Mouse (Mus musculus): ENCODE measurements around the gene Tll2.

The Tll2 gene

DNA sequence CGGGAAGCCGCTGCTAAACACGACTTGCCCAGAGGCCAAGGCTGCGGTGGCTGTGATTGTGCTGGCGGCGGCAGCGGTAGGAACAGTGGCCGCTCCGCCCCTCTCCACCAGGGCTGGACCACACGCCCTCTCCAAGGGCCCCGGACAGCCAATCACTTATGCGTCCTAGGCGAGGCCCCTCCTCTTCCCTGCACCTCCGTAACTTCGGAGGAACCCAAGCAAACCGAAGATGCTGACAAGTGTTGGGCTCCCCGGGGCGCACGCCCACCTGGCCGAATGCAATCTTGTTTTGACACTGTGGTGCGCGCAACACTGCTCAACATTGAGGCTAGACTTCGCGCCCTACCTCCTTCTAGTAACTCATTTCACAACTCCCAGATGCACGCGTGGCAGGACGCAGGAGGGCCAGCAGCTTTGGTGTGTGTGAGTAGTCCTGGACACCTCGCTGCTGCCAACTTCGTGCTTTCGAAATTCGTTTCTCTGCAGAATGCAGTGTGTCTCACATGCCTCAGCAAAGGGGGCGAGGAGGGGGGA lies at the start of gene Tll2:
Gene Tll2 (minus strand): TSS at position 25 of the 534 bp plus-strand sequence.
- in situ Hi-C loops (cut with MboI, MseI), result no loop called here

DNA sequence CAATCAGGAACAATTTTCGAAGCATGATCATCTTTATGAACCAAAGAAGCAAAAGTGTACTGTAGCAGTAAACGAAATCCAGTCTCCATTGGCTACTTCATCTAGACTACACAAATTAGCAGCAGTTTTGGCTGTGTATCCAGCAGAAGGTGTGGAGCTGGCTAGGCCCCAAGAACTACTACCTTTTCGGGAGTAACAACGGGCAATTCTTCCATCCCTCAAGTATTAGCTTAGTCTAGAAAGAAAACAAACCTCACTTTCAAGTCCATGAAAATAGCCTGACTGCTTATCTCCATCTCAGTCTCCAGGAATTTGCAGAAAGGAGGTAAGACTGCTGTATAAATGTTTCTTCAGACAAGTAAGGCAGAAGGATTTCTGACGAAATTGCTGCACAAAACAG lies 47.9 kb upstream of the Tll2 start:
- in situ Hi-C loops (cut with MboI, MseI), result no loop called here

DNA sequence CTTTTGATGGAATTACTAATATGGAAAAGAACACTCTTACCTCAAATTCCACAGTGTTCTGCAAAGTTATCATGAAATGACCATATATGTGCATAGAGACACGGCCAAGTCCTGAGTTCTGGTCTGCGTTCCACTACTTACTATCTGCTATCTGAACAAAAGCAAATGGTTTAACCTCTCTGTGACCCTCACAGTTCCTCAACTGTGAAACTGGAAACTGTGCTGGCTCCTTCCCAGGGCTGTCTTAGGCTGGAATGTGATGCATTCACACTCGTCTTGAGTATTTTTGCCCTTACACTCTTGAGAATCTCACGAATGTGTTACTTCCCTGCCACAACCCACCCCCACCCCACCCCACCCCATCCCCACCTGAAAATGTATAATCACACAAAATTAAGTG lies 42.3 kb upstream of the Tll2 start:
- in situ Hi-C loops (cut with MboI, MseI), result no loop called here

DNA sequence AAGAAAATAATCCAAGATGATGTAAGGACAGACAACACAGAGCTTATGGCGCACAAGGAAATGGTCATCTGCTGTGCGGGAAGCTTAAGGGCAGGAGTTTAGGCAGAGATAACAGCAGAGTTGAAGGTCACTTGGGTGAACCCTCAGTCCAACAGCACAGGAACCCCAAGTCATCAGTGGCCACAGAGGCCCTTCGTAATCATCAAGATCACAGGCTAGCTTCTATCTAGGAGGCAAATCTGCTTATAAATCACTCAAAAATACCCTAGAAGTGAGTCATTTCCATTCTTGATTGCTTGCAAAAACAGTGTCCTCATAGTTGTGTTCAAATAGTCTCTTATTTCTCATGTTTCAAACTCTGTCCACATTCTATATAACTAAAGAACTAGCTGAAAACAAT lies 41.6 kb upstream of the Tll2 start:
- in situ Hi-C loops (cut with MboI, MseI), result no loop called here

DNA sequence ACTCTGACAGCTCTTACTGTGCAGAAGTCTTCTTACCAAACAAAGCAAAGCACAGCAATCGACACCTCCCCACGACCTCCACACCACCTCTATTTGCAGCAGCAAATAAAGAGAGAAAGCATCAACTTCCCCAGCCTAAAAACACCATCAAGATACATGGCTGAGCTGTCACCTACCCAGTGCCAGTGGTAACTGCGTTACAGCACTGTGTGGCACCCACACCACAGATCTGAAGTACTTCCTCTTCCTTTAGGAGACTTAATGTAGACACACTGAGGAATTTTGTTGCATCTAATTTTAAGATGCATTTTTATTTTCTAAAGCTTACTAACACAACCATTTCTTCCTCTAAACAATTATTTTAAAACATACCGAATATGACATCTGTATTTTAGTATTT lies 39.6 kb upstream of the Tll2 start:
- in situ Hi-C loops (cut with MboI, MseI), result no loop called here

DNA sequence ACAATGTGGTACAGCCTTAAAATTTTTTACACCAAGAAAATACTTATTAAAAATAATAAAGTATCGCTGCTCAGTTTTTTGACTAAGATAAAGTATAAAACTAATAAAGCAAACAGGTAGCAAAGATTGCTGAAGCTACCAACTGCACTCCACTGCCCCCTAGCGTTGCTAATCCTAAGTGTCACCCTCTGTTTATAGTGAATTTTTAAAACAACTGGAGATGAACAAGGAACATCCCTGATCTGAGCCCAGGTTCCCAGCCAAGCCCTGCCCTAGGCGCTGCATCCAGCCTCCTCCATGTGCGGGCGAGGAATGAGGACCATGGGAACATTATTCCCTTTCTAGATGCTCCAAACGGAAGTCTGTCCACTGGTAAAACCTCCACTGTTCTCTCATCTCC lies 37.9 kb upstream of the Tll2 start:
- in situ Hi-C loops (cut with MboI, MseI), result no loop called here

DNA sequence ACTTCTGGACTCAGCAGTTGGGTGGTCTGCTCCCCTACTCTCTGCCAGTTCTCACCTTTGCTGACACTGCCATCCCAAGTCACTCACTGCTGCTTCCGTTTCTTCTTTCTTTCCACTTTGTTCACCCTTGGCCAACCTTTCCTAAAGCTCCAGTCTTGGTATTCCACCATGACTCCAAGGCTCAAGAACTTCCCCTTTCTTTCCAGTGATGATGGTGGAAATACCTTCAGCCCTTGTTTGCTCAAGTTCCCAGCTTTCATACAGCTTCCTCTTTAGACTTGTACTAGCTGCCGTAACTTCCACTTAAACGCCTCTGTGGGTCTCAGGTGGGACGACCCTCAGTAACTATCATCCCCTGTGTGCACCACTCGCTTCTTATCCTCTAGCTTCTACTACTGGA lies 35.4 kb upstream of the Tll2 start:
- in situ Hi-C loops (cut with MboI, MseI), result no loop called here

DNA sequence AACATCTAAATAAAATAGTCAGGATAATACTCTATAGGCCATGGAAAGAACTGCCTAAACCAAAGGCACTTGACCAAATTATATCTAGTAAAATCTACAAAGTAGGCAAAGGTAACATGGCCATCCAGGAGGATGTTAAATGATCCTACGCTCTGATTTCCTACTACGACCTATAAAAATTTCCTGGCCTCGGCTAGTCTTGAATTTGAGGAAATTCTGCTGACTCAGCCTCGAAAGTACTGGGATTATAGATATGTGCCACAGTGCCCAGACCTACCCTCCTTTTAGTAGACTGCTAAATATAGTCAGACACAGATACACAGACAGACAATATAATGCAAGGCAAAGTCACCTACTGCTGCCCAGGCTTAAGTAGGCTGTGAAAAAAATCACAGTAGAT lies 27.1 kb upstream of the Tll2 start:
- in situ Hi-C loops (cut with MboI, MseI), result no loop called here

DNA sequence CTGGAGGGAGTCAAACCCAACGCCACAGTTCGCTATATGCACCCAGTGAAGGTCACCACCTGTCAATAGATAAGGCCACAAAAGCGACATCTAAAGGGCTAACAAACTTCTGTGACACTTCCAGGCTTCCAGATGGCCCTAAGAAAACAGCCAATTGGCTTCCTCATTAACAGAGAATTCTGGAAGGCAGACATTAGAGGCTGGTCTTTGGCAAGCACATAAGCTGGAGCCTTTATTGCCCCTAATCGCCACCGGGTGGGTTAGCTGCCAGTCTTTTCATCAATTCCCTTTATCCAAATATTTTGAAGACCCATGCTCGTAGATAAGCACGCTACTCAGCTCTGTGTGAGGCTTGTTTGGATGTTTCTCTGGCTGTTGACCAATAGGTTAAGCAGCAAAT lies 1.7 kb upstream of the Tll2 start:
- in situ Hi-C loops (cut with MboI, MseI), result no loop called here

DNA sequence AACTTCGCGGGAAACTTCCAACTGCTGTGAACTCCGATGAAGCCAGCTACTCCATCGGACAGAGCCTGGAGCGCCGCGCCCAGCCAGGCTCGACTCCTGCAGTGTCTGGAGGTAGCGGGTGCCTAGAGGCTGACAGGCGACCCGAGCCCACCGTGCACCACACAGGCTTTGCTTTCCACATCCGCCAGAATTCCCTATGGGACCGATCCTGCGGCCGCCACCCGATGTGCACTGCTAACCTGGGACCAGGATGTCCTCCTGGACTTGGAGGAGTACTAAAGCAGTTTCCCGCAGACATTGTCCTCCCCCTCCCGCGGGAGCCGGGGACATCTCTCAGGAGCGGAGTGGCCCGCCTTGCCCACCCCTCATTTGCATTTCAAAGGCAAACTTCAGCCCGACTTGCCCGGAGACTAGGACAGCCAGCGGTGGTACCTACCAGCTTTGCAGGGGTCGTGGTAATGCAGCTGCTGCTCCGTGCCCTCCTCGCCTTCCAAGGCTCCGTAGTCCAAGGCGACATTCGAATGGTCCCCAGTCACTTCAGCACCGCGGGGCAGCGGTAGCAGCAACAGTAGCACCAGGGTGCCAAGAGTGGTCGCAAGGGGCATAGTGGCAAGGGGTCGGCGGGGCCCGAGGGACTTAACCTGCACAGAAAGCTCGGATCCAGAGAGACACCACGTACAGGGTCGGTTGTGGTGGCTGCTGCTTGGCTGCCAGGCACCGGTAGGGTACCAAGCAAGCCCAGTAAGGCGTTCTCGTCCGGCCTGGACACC lies 409 bp downstream of the Tll2 start:
- in situ Hi-C loops (cut with MboI, MseI), result no loop called here

DNA sequence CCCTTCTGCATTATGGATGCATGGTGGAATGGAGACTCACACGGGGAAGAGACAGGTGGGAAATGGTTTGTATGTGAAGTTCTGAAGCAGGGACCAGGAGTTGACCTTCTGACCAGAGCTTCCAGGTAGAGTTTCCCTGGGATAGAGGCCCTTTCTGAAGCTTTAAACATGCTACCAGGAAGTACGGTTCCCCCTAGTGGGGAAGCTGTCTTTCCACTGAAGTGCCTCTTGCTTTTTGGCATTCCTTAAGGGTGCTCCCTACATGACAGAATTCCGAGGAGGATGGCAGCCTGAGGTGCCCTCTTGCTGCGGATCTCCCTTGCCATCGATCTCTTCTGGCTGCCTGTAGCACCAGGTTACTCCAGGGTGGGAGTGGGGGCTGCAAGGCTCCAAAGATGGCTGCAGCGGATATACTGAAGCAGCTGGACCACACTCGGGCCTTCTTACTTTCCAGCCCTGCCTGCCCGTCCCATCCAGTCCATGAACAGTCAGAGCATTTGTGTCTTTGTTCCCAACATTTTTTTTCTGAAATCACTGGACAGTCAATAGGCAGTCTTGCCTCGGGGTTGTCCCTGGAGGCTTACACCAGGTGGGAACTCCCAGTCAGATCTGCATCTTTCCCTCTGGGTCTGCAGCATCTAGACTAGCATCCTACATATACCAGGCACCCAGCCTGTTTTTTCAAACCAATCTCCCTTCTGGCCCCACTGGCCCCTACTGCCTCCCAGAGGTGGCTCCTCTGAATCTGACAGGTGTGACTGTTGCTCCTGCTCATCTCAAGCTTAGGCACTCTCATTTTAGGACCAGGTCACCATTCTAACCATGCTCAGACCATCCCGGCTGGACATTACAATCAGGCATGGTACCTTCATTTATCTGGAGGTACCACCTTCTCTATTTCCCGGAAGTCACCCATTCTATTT lies 2.2 kb downstream of the Tll2 start:
- in situ Hi-C loops (cut with MboI, MseI), result no loop called here

DNA sequence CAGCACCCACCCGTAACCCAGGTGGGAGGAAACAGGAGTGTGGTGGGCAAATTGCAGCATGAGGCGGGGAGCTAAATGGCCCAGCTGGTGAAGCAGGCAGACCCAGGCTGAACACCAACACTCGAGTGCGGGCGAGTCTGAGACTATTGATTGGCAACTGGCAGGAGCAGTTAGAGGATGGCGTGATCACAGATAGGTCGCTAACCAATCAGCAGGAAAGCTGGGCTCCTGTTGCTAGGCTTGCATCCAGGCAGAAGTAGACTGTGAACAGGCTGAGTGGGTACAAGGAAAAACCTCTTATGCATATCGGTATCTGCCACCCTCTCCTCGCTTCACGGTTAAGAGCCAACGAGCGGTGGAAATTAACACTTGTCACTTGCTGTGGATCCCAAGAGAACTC lies 9.0 kb downstream of the Tll2 start:
- in situ Hi-C loops (cut with MboI, MseI), result no loop called here

DNA sequence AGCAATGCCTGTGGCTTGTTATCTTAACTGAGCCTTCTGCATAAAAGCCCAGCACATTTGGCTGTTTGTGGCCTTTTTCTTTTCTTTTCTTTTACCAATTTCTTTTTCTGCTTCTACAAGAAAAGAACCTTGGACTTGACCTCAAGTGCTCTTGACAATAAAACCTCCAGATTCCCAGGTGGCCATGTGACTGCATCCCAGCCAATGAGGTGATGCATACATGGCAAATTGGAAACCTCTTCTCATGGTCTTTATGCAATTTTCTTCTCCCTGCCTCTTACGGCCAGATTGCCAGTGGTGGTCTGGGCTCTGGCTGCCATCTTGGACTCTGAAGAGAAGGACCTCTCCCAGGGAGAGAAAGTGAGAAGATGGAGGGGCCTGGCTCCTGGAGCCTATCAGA lies 13.3 kb downstream of the Tll2 start:
- in situ Hi-C loops (cut with MboI, MseI), result no loop called here

DNA sequence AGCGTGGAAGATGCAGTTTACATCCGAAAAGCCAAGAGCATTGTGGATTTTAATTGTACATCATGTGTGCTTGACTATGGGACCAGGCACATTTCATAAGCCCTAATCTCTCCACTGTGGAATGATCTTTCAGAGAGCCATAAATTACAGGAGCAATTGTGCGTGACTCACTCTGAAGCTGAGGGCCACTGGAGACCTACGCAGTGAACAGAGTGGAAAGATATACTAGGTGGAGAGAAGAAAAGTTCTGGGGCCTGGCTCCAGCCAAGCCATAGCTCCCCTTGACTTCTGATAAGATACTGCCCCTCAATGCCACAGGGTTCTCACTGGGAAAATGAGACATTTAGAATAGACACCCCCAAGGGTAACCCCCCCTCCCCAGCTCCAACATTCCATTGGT lies 13.7 kb downstream of the Tll2 start:
- in situ Hi-C loops (cut with MboI, MseI), result no loop called here

DNA sequence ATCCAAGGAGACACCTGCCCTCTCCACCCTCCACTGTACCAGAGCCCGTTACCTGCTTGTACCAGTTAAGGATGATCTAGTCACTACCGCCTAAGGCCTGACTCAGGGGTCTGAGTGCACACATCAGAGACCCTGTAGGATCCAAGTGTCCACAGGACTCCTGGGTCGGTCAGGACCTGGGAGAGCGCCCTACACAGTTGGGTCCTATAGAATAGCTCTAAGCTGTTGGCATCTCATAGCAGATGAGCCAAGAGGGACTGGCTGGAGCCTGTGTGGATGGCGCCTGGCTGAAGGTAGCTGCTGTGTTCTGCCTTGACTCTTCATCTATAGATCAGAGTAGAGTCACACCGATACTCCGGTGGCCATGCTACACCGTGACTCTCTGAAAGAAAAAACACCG lies 14.9 kb downstream of the Tll2 start:
- in situ Hi-C loops (cut with MboI, MseI), result no loop called here

DNA sequence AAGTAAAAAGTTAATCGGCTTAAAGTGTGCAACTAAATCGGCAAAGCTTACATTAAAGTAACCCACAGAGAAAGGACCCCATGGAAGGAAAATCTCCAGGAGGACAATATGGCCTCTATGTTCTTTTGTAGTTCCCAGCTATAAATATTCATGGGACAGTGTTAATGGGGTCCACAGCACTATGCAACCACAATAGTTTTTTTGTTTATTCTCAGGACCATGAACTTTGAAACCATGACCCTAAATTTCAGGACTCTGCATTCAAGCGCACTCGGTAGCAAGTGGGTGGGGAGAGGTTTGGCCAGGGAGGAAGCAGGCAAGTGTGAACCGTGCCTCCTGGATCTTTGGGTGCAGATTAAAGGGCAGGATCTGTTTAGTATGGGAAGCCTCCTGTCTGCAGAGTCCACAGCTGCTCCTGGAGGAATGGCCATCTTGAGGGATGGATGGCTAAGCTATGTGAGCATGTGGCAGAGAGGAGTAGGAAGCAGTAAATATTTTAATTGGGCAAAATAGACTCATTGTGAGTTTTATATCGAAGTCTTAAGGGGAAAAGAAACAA lies 15.7 kb downstream of the Tll2 start:
- in situ Hi-C loops (cut with MboI, MseI), result no loop called here

DNA sequence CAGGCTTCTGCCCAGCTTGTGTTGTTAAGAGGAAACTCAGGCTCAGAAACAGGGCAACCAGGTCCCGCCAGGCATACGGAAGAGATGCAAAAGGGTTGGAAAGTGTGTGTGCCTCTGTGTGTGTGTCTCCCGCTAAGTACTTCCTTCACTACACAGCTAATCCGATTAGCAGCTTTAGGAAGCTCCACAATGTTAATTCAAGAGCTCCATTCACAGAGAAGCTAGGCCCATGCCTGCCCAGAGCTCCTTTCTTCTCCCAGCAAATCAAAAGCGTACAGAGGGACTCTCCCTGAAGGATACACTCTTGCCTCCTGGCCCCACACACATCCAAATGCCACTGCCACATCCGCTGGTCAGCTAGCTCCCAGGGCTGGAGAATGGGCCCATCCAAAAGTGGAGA lies 29.3 kb downstream of the Tll2 start:
- in situ Hi-C loops (cut with MboI, MseI), result no loop called here

DNA sequence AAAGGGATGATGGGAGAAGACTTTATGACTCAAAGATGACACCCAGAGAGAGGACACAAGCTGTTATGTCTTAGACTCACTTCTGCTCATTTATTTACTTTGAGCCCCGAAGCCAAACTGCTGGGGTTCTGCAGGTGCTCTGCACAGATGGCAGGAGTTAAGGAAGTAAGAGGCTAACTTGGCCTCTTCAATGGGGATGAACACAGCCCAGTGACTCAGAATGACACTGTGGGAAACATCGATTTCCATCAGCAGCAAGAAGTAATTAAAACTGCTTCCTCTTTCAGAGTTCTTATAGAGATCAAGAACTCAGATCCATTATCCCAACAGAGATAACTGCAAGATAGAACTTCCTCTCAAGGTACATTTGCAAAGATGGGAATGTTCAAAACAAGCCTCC lies 29.8 kb downstream of the Tll2 start:
- in situ Hi-C loops (cut with MboI, MseI), result no loop called here

DNA sequence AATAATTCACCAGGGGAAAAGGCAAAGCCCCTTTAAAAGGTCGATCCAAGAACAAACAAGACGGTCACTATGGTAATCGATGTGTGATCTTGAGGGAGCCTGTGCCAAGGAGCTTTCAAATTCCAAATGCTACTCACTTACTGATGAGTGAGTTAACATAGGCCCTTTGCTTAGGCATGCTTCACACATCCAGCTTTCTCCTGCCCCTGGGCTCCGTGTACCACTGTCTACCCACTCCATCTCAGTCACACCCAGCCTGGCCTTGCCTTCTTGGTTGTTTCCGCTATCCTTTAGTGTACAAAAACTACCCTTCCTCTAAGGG lies 40.8 kb downstream of the Tll2 start:
- in situ Hi-C loops (cut with MboI, MseI), result loop anchor here (5.0 kb wide), 1 partner anchor 44 kb away; no protein-coding TSS in a partner anchor

DNA sequence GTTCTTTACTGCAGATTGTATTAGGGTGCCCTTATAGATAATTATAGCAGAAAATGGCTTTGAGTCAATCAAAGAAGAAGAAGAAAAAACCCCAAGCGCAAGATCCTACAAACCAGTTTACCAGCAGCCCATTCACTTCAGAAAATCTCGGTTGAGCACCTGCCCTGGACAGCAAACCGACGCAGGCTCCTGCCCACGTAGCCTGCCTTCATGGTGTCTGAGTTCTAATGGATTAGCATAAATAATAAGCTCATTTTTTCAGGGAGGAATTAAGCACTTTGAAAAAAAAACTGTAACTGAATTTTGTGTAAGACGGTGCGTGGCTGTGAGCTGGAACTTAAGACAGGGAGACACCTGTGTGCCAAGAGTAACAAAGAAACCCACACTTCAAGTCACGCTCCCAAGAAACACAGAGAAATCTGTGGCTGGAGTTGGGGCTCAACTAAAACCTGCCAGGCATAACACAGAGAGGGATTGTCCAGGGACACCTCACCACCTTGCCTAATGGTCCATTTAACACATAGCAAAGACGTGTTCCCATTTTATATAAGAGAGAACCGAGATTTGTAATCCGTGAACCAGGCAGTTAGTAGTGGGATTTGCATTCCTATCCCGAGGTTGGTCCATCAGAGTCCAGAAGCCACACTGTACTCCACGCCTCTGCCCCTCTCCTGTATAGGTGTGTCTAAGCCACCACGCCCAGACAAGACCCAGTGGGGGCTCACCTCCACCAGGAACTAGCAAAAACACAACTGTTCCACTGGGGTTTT lies 41.3 kb downstream of the Tll2 start:
- in situ Hi-C loops (cut with MboI, MseI), result loop anchor here (5.0 kb wide), 1 partner anchor 43 kb away; no protein-coding TSS in a partner anchor

DNA sequence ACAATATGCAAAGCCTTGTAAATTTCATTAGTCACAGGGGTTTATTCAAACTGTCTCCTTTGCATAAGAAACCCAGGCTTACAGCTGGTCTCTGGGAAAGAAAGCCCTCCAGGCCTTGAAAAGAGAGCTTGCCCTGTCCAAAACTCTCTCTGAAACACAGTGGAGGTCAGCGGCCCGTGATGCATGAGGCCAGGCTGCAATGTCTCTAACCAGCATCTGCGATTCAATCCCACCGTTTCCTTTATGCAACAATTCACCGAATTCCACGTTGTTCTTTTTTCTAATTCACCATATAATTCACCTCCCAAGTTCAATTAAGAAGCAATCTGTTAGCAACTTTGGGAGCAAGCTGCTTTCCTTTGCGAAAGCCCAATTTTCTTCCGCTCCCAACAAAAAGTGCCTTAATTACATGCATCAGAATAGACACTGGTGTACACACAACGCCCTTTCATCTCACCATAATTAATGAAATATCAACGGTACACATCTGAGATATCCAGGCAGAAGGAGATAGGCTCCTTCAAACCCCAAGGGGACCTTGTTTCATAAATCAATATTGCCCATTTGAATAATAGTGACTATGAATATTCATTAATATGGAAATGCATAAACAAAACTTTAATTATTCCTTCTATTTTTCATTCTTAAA lies 42.1 kb downstream of the Tll2 start:
- in situ Hi-C loops (cut with MboI, MseI), result loop anchor here (5.0 kb wide), 1 partner anchor 42 kb away; no protein-coding TSS in a partner anchor
